Mouse (Mus musculus): ENCODE measurements at regions not wholly inside any gene's neighbourhood (a gene's known extent, or its start where the extent isn't known, plus 50 kb on each side); places are given as distances from the start of the nearest gene placed in this dataset.
A peak's percentile ranks its signal among the peaks of the same experiment; 100 is the strongest.

DNA sequence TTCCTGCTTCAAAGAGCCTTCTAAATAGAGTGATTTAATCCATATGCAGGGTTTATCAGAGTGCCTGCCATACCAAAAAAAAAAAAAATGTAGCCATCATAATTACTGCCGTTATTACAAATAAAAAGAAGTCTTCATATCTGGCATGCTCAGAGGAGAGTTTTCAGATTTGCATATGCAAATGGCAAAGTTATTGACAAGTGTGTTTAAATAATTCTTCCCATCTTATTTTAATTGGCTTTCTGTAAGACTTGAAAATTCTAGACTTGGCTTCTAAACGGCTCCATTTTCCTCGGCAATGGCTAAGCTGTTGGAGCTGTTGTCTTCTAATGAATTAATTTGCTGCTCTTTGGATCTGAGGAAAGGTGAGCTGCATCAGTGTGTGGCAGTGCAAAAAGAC, 144.1 kb upstream of the Gm765 start:
- DNase-seq (no peak), ATAC-seq (ENCODE audit: insufficient read depth) (no peak)
- Histone ChIP-seq H3K4me1 (ENCODE audit: insufficient read depth) (no peaks in the 10 kb centered on the region), H3K36me3 (ENCODE audit: insufficient read depth) (no peaks in the 10 kb centered on the region), H3K9ac (no peak overlapping the region), H3K27me3 (ENCODE audit: insufficient read depth, low read length) (no peaks in the 10 kb centered on the region), H3K27ac (ENCODE audit: low read depth) (no peak overlapping the region), H3K9me3 (ENCODE audit: low read depth, low read length) (no peaks in the 10 kb centered on the region), H3K4me3 (ENCODE audit: low read depth, low read length) (no peak overlapping the region), H3K4me2 (no peak overlapping the region)
- TF ChIP-seq CTCF (IDR thresholded peaks at IDR 0.05; ENCODE audit: low read depth), result no peak
- WGBS, result 79% methylated on average over 3 of the region's 3 CpGs

DNA sequence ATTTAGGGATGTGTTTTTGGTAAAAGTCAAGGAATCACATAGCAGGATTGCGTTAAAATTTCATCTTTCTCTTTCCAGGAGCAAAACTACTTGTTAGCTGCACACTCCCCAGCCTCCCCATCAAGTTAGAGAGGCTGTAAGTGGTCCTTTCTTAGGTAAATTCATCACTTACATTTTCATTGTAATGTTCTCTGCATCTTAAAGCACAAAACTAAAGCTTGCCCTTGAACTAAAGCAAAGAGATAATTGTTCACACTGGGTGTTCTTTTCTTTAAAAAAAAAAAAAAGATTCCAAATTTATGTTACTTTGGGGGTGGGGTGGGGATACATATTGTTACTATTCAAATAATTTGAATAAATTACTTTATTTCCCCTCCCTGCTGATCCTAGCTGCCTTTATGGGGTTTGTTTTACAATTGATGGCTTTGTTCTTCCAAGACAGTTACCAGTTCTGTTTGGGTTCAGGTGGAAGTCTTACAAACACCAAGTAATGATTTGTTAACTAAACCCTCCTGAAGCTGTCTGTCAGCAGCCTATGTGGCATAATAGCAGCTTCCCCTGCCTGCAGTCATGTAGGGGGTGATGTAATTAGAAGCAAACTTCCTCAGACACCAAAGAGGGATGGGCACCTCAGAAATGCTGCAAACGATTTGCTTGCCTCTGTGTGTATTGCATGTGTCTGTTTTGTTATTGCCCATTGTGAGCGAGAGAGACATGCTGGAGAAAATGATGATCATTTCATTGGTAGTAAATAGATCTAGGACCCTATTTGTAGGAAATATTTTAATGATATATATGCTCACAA, 141.0 kb upstream of the Gm765 start:
- no peak for DNase-seq
- H3K36me3 ChIP-seq (ENCODE audit: insufficient read depth), result no peaks in the 10 kb centered on the region
- TF ChIP-seq CTCF (IDR thresholded peaks at IDR 0.05; ENCODE audit: low read depth), result no peak
- no peak for ATAC-seq (ENCODE audit: insufficient read depth)
- H3K9me3 ChIP-seq (ENCODE audit: low read depth, low read length), result no peaks in the 10 kb centered on the region
- no peak overlapping the region for H3K9ac ChIP-seq
- H3K4me1 ChIP-seq (ENCODE audit: insufficient read depth), result no peaks in the 10 kb centered on the region
- no peak overlapping the region for H3K4me3 ChIP-seq (ENCODE audit: low read depth, low read length)
- no peak overlapping the region for H3K4me2 ChIP-seq
- 46% methylated on average over 3 of the region's 3 CpGs for WGBS
- no peaks in the 10 kb centered on the region for H3K27me3 ChIP-seq (ENCODE audit: insufficient read depth, low read length)
- H3K27ac ChIP-seq (ENCODE audit: low read depth), result no peak overlapping the region

DNA sequence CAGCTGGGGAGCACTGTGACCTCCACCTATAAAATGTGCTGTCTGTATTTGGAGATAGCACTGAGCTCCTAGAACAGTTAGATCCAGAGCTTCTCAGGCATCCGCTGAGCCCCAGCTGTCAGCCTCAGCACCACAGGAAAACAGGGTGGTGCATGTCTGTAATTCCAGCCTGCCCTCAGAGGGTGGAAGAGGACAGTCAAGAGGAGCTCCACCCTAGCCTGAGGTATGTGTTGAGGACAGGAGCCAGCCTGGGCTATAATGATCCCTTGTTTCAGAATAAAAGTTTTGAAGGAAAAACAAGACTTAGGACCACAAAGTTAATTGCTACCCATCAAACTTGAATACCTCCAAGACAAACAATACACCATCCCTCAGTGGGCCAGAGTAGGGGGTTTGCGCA, 139.8 kb upstream of the Gm765 start:
- H3K27ac ChIP-seq (ENCODE audit: low read depth), result no peak overlapping the region
- no peak for TF ChIP-seq CTCF (IDR thresholded peaks at IDR 0.05; ENCODE audit: low read depth)
- no peak overlapping the region for H3K9ac ChIP-seq
- H3K27me3 ChIP-seq (ENCODE audit: insufficient read depth, low read length), result no peaks in the 10 kb centered on the region
- DNase-seq (peak; percentile 44), ATAC-seq (ENCODE audit: insufficient read depth) (peak; percentile 24; the same call in 1 of the 2 replicates)
- H3K36me3 ChIP-seq (ENCODE audit: insufficient read depth), result no peaks in the 10 kb centered on the region
- WGBS, result 71% methylated on average over 2 of the region's 2 CpGs
- H3K4me2 ChIP-seq, result no peak overlapping the region
- no peak overlapping the region for H3K4me3 ChIP-seq (ENCODE audit: low read depth, low read length)
- H3K9me3 ChIP-seq (ENCODE audit: low read depth, low read length), result no peaks in the 10 kb centered on the region
- no peaks in the 10 kb centered on the region for H3K4me1 ChIP-seq (ENCODE audit: insufficient read depth)

DNA sequence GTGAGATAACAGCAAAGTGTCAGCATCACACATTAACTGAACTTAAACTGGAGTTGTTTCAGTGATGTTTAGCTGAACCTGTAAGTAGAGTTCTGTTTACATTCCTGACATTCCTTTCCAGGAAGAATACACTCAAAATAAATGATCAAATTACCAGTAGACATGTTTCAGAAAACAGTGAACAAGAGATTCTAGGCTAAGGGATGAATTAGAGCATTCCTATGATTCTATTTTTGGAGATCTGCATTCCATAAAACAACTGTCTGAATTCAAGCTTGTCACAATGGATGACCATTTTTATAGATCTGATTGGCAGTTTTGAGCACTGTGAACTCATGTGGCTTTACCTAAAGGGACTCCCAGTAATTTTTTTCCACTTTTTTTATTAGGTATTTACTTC, 125.0 kb upstream of the Gm765 start:
- no peak overlapping the region for H3K9ac ChIP-seq
- H3K9me3 ChIP-seq (ENCODE audit: low read depth, low read length), result no peaks in the 10 kb centered on the region
- DNase-seq, result no peak
- no peak overlapping the region for H3K4me2 ChIP-seq
- no peaks in the 10 kb centered on the region for H3K4me1 ChIP-seq (ENCODE audit: insufficient read depth)
- H3K4me3 ChIP-seq (ENCODE audit: low read depth, low read length), result no peak overlapping the region
- ATAC-seq (ENCODE audit: insufficient read depth), result no peak
- TF ChIP-seq CTCF (IDR thresholded peaks at IDR 0.05; ENCODE audit: low read depth), result no peak
- H3K27ac ChIP-seq (ENCODE audit: low read depth), result no peak overlapping the region
- no peaks in the 10 kb centered on the region for H3K27me3 ChIP-seq (ENCODE audit: insufficient read depth, low read length)
- H3K36me3 ChIP-seq (ENCODE audit: insufficient read depth), result no peaks in the 10 kb centered on the region

DNA sequence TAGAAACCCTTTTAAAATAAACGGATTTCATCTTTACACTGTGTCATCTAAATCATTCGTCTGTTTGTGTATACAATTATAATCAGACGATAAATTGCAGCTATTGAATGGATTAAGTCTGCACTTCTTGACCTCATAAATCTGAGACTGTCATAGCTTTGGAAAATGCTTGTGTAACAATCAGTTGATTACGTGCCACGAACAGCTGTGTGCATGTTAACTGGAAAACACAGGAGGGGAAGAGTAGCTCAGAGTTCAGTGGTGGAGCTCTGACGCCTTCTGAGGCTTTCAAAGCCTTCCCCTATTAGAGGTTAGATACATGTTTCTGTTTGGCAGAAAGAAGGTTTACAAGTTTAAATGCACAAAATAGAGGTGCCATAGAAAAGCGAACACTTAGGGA, 109.7 kb upstream of the Gm765 start:
- Histone ChIP-seq H3K27me3 (ENCODE audit: insufficient read depth, low read length) (no peaks in the 10 kb centered on the region), H3K27ac (ENCODE audit: low read depth) (no peak overlapping the region), H3K4me3 (ENCODE audit: low read depth, low read length) (no peak overlapping the region), H3K9ac (no peak overlapping the region), H3K36me3 (ENCODE audit: insufficient read depth) (no peaks in the 10 kb centered on the region), H3K4me2 (no peak overlapping the region), H3K9me3 (ENCODE audit: low read depth, low read length) (no peaks in the 10 kb centered on the region), H3K4me1 (ENCODE audit: insufficient read depth) (no peaks in the 10 kb centered on the region)
- 31% methylated on average over 7 of the region's 7 CpGs for WGBS
- TF ChIP-seq CTCF (IDR thresholded peaks at IDR 0.05; ENCODE audit: low read depth), result no peak
- DNase-seq (peak; percentile 66), ATAC-seq (ENCODE audit: insufficient read depth) (no peak)

DNA sequence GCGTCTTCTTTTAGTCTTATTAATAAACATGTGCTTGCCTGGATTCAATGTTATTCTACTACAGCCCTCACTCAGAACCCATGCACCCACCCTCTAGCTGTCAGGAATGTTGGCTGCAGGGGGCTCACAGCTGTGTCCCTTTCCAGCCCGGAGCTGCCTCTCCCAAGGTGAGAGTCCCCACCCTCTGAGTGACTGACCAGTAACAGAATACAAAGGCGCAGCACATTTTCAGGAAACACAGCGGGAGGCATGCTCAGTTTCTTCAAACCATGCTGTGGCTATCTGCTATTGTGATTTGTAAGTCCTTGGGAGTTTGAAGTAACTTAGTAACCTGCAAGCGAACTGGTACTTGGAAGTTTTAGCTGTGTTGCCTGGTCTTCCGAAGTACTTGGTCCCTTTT, 93.1 kb upstream of the Gm765 start:
- no peaks in the 10 kb centered on the region for H3K9me3 ChIP-seq (ENCODE audit: low read depth, low read length)
- WGBS, result 20% methylated on average over 6 of the region's 6 CpGs
- H3K4me1 ChIP-seq (ENCODE audit: insufficient read depth), result no peaks in the 10 kb centered on the region
- ATAC-seq (ENCODE audit: insufficient read depth) (no peak), DNase-seq (peak; percentile 2)
- H3K9ac ChIP-seq, result no peak overlapping the region
- H3K27ac ChIP-seq (ENCODE audit: low read depth), result no peak overlapping the region
- peak overlapping the region; percentile 4; the same call in 1 of the 2 replicates for H3K4me2 ChIP-seq
- no peaks in the 10 kb centered on the region for H3K27me3 ChIP-seq (ENCODE audit: insufficient read depth, low read length)
- no peak for TF ChIP-seq CTCF (IDR thresholded peaks at IDR 0.05; ENCODE audit: low read depth)
- no peaks in the 10 kb centered on the region for H3K36me3 ChIP-seq (ENCODE audit: insufficient read depth)
- H3K4me3 ChIP-seq (ENCODE audit: low read depth, low read length), result no peak overlapping the region

DNA sequence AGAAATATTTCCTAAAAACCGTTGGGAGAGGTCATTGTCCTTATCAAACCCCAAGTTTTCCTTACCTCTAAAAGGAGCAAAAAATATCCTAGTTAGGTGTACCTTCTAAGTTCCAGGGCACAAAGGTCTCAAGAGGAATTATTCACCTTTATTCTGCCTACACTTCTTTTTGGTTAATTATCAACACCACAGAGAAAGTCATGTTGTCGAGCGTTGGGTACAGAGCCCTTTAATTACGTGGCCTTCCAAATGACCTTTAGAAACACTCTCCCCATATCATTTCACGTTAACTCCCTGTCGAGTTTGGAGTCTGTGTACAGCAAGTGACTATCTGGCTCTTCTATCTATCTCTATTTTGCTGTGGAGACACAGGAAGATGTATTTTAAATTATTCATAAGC, 90.7 kb upstream of the Gm765 start:
- no peaks in the 10 kb centered on the region for H3K9me3 ChIP-seq (ENCODE audit: low read depth, low read length)
- WGBS, result 46% methylated on average over 6 of the region's 6 CpGs
- H3K27me3 ChIP-seq (ENCODE audit: insufficient read depth, low read length), result no peaks in the 10 kb centered on the region
- no peak overlapping the region for H3K9ac ChIP-seq
- no peaks in the 10 kb centered on the region for H3K4me1 ChIP-seq (ENCODE audit: insufficient read depth)
- no peak overlapping the region for H3K27ac ChIP-seq (ENCODE audit: low read depth)
- no peaks in the 10 kb centered on the region for H3K36me3 ChIP-seq (ENCODE audit: insufficient read depth)
- no peak for TF ChIP-seq CTCF (IDR thresholded peaks at IDR 0.05; ENCODE audit: low read depth)
- no peak overlapping the region for H3K4me2 ChIP-seq
- ATAC-seq (ENCODE audit: insufficient read depth) (no peak), DNase-seq (no peak)
- no peak overlapping the region for H3K4me3 ChIP-seq (ENCODE audit: low read depth, low read length)

Data from lung, embryonic 14.5 days (tissue).